Mouse (Mus musculus) embryonic facial prominence, embryonic 13.5 days (tissue): Measurements from ENCODE around the gene Tmem184a. TPM values are rescaled to one million over a fixed set of nuclear protein-coding genes. Genes with fewer than 3 reads are reported as not detected.

Source experiments
- ATAC-seq: fragments of 200-750 bp; cut with Nextera tagmentation; 2 replicates; pipeline ENCODE4 v1.8.0; 2017; ENCODE audit warnings: low read depth; ENCODE audit not compliant: insufficient number of reproducible peaks, insufficient read depth, low FRiP score, low TSS enrichment
- H3K27ac ChIP-seq: fragments of 300-500 bp; sonication (generic); 2 replicates; pipeline ENCODE4 v1.5.1; 2015; ENCODE audit warnings: moderate library complexity, mild to moderate bottlenecking, inconsistent platforms
- H3K27me3 ChIP-seq: fragments of 300-500 bp; sonication (generic); 2 replicates; pipeline ENCODE4 v1.6.1; 2015; ENCODE audit warnings: mild to moderate bottlenecking, inconsistent platforms
- H3K36me3 ChIP-seq: fragments of 300-500 bp; sonication (generic); 2 replicates; pipeline ENCODE4 v1.6.1; 2015; ENCODE audit warnings: mild to moderate bottlenecking, inconsistent platforms
- H3K4me1 ChIP-seq: fragments of 300-500 bp; sonication (generic); 2 replicates; pipeline ENCODE4 v1.6.1; 2015; ENCODE audit warnings: inconsistent platforms
- H3K4me2 ChIP-seq: fragments of 300-500 bp; sonication (generic); 2 replicates; pipeline ENCODE4 v1.6.1; 2015; ENCODE audit warnings: moderate library complexity, mild to moderate bottlenecking, inconsistent platforms
- H3K4me3 ChIP-seq: fragments of 300-500 bp; sonication (generic); 2 replicates; pipeline ENCODE4 v1.5.1; 2015; ENCODE audit warnings: mild to moderate bottlenecking, inconsistent platforms
- H3K9ac ChIP-seq: fragments of 300-500 bp; sonication (generic); 2 replicates; pipeline ENCODE4 v1.6.1; 2015; ENCODE audit warnings: mild to moderate bottlenecking, inconsistent platforms
- H3K9me3 ChIP-seq: fragments of 300-500 bp; sonication (generic); 2 replicates; pipeline ENCODE4 v1.6.1; 2016; ENCODE audit warnings: inconsistent platforms
- WGBS: fragments of 180-500 bp; shearing (Covaris S2); methylation state at CpG from one replicate; pipeline ENCODE4 v1.1.7; 2015; ENCODE audit warnings: mixed read lengths; 5-methylcytosine and 5-hydroxymethylcytosine counted together
- polyA plus RNA-seq: library from polyadenylated mRNA; unstranded; fragments of >200 nt; fragmentation: Nextera tagmentation; extraction: Ambion mirVana; gene quantifications from 2 replicates; pipeline ENCODE4 v1.2.1, GENCODE M21; 2015

Tmem184a gene
- polyA plus RNA-seq, 1 experiment from 2014 or later: 2.3 TPM

DNA sequence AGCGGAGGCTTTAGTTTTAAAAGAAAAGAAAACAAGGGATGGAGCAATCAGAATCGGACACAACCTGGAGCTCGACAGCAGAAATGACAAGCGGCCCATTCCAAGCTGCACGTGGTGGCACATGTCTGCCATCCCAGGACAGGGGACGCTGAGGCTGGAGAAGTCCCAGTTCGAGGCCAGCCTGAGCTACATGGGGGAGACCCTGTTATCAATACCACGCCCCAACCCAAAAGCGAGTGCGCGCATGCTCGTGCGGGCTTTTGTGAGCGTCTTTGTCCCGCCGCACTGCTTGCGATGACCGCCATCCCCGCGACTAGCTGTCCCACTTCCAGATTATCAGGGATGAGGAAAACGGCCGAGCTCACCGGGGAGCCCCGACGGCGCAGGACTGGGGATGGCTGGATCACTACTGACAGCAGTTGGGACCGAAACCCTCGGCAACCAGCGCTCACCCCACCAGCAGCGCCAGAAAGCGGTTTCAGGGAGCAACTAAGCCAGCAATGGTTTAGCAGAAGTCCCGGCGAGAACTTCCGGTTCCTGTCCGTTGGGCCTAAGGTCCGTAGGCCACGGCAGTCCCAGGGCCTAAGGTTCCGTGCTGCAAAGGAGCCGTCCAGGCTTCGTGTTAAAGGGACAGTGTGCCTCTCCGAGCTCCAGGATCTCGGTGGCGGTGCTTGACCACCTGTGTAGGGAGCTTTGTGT lies 6.8 kb upstream of the Tmem184a start, which contains the start of the genes Gm26938 and Psmg3:
Gene Gm26938, minus strand, starts transcription at position 51 of the 699 bp plus-strand sequence.
Gene Psmg3, minus strand, starts transcription at position 529 of the 699 bp plus-strand sequence.
- peak within 1 kb of the TSS; percentile 87 for H3K9ac ChIP-seq
- peak; percentile 68 for ATAC-seq
- H3K27me3 ChIP-seq: no peaks in the 10 kb centered on the region
- H3K9me3 ChIP-seq: no peaks in the 10 kb centered on the region
- peak within 1 kb of the TSS; percentile 97 for H3K4me2 ChIP-seq
- H3K36me3 ChIP-seq: peaks cover 24% of the 10 kb centered on the region
- under 1% methylated on average over 43 of the region's 43 CpGs for WGBS
- H3K4me1 ChIP-seq: peaks cover 12% of the 10 kb centered on the region
- peak within 1 kb of the TSS; percentile 87 for H3K4me3 ChIP-seq
- peak within 1 kb of the TSS; percentile 84 for H3K27ac ChIP-seq

DNA sequence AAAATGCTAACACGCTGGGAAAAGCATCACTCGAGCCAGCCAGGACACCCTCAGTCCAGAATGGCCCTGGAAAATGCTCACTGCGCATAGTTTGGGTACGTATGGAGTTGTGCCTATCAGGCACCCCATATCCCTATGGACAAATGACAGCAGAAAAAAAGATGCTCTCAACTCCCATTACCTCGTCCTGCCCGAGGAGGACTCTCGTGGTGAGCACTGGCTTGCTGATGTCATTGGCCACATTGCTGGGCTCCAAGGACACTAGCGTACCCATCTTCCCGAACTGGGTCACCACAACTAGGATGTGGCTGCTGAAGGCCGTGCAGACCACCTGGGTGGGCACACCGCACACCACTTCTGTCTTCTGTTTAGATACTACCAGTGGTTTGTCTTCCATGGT lies 6.2 kb upstream of the Tmem184a start:
- H3K36me3 ChIP-seq: peaks cover 28% of the 10 kb centered on the region
- no peaks in the 10 kb centered on the region for H3K9me3 ChIP-seq
- peak overlapping the region; percentile 84; the same call in 1 of the 2 replicates for H3K27ac ChIP-seq
- H3K4me3 ChIP-seq: peak overlapping the region; percentile 87
- H3K4me2 ChIP-seq: peak overlapping the region; percentile 97
- H3K9ac ChIP-seq: peak overlapping the region; percentile 87
- ATAC-seq: no peak
- no peaks in the 10 kb centered on the region for H3K27me3 ChIP-seq
- WGBS: 44% methylated on average over 11 of the region's 11 CpGs
- peaks cover 12% of the 10 kb centered on the region for H3K4me1 ChIP-seq

DNA sequence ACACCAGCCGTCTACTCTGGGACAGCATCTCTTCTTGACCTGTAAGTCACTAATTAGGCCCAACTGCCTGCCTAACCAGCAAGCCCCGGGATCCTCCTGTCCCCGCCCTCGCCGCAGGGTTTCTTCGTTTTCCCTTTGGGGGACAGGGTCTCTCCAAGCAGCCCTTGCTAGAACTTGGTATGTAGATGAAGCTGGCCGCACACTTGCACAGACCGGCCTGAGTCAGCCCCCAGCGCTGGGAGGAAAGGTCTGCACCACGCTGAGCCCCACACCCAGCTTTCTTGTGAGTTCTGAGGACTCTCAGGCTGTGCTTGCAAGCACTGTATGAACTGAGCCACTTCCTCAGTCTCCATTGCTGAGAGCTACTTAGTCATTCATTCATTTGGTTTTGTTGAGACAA lies 4.8 kb upstream of the Tmem184a start:
- no peaks in the 10 kb centered on the region for H3K27me3 ChIP-seq
- H3K4me1 ChIP-seq: peaks cover 12% of the 10 kb centered on the region
- no peak for ATAC-seq
- H3K4me2 ChIP-seq: no peak overlapping the region
- H3K27ac ChIP-seq: no peak overlapping the region
- WGBS: 90% methylated on average over 10 of the region's 10 CpGs
- peaks cover 28% of the 10 kb centered on the region for H3K36me3 ChIP-seq
- H3K4me3 ChIP-seq: no peak overlapping the region
- no peak overlapping the region for H3K9ac ChIP-seq
- H3K9me3 ChIP-seq: no peaks in the 10 kb centered on the region

DNA sequence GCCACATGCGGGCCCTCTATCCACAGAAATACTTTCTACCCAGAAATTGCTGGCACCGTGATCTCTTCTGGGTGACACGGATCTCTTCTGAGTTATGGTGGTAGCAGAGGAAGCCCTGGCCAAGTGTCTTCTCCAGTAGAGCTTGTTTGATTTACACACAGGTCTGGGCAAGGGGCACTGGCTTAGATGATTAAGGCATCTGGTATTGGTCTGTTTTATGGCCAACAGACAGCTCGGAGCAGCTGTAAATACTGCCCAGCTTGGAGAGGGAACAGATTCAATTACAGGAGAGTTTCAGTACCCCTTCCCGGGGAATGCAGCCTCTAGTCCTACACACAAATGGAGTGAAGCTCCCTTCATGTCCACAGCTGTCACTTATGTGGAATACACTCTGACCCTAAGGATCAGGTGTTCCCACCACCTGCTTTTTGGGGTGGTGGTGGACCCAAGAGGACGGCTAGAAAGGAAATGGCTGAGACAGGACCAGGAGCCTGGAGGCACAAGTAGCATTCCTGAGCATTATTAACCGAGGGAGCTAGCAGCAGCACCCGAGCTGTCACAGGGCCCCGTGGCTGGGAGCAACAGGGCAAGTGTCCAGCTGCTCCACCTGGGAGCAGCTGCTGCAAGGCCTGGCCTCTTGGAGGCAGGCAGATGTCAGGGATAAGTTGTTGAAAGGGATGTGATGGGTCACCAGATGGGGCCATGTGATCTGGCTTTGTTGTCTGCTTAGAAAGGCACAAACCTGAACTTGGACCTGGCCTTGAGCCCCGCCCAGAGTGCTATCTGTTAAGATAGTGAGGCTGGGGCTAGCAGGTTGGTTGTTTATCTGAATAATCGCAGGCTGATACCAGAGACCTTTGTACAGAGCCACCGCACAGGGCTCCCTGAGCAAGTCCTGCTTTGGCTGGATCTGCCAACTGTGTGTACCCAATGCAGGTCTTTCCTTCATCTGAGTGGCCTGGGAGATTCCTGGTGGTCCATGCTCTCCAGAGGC lies 2.0 kb upstream of the Tmem184a start:
- Histone ChIP-seq H3K4me1 (peaks cover 12% of the 10 kb centered on the region), H3K27me3 (no peaks in the 10 kb centered on the region), H3K36me3 (peaks cover 28% of the 10 kb centered on the region), H3K27ac (no peak overlapping the region), H3K4me3 (no peak overlapping the region), H3K4me2 (no peak overlapping the region), H3K9me3 (no peaks in the 10 kb centered on the region), H3K9ac (no peak overlapping the region)
- ATAC-seq: no peak
- 69% methylated on average over 12 of the region's 12 CpGs for WGBS

DNA sequence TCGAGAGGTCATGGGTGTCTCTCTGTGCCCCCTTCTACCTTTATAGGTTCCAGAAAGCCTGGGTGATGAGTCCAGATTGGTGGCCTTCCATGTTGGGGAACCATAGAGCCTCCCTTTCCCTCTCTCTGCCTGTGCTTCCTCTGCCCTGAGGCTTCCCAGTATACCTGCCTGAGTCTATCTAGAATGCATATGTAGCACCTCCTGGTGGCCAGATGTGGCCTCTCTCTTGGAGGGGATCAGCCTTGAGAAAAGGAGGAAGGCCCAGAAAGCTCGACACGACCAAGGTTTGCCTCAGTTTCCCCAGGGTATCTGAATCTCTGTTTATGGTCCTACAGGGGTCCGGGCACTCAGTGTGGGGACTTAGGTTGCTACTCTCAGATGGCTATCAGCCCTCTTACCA lies 916 bp downstream of the Tmem184a start:
- Histone ChIP-seq H3K9me3 (no peaks in the 10 kb centered on the region), H3K4me2 (no peak overlapping the region), H3K4me1 (no peaks in the 10 kb centered on the region), H3K27me3 (peaks cover 18% of the 10 kb centered on the region), H3K27ac (no peak overlapping the region), H3K36me3 (peaks cover 27% of the 10 kb centered on the region), H3K9ac (no peak overlapping the region), H3K4me3 (no peak overlapping the region)
- WGBS: 50% methylated on average over 4 of the region's 4 CpGs
- no peak for ATAC-seq

DNA sequence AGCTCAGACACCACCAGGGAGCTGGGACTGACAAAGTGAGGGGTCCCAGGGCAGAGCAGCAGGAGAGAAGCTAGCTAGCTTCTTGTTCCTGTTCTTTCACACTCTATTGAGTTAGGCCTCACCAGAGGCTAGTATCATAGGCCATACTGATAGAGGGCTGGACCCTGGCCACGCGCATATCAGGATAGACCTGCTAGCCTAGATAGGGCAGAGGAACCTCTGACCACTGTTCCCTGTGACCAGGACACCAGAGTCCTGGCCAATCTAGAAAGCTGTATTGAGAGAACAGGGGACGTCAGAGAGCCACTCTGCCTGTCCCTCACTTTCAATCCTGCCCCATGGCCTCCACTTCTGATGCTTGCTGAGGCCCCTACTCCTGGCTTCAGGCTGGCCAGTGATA lies 1.7 kb downstream of the Tmem184a start:
- Histone ChIP-seq H3K4me1 (no peaks in the 10 kb centered on the region), H3K27me3 (peaks cover 25% of the 10 kb centered on the region), H3K4me2 (no peak overlapping the region), H3K36me3 (peaks cover 20% of the 10 kb centered on the region), H3K9ac (no peak overlapping the region), H3K4me3 (no peak overlapping the region), H3K9me3 (no peaks in the 10 kb centered on the region), H3K27ac (no peak overlapping the region)
- WGBS: 76% methylated on average over 3 of the region's 3 CpGs
- ATAC-seq: no peak

DNA sequence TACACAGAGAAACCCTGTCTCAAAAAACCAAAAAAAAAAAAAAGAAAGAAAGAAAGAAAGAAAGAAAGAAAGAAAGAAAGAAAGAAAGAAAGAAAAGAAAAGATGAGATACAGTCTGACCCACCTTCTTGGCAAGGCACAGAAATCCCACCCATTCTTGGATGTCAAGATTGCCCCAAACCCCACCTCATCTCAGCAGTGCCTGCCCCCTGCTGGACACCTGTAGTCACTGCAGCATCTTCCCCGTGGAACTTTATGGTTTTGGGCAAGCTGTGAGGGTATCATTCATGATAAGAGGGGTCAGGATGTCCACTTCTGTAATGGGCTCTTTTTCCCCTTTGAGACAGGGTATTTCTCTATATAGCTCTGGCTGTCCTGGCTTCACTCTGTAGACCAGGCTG lies 2.4 kb downstream of the Tmem184a start:
- Histone ChIP-seq H3K4me3 (no peak overlapping the region), H3K4me1 (no peaks in the 10 kb centered on the region), H3K27me3 (peaks cover 33% of the 10 kb centered on the region), H3K27ac (no peak overlapping the region), H3K9ac (no peak overlapping the region), H3K36me3 (peaks cover 12% of the 10 kb centered on the region), H3K4me2 (no peak overlapping the region), H3K9me3 (no peaks in the 10 kb centered on the region)
- WGBS: 3% methylated on average over 1 of the region's 1 CpGs
- no peak for ATAC-seq

DNA sequence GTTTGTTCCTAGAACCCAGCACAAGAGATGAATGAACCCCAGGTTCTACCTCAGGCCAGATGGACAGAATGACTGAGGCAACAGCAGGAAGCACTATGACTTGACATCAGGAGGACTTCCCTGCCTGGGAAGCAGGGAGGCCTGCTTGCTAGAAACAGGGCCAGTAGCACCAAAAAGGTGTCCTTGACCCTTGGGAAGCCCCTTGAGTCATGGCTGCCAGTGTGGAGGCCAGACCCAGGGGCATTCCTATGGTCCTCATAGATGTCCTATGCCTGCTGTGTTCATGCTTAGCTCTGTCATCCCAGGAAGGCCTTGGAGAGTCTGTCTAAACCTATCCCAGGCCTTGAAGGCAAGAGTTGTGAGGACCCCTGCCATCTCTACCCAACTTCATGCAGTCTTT lies 3.3 kb downstream of the Tmem184a start:
- Histone ChIP-seq H3K27ac (no peak overlapping the region), H3K4me1 (no peaks in the 10 kb centered on the region), H3K9me3 (no peaks in the 10 kb centered on the region)

DNA sequence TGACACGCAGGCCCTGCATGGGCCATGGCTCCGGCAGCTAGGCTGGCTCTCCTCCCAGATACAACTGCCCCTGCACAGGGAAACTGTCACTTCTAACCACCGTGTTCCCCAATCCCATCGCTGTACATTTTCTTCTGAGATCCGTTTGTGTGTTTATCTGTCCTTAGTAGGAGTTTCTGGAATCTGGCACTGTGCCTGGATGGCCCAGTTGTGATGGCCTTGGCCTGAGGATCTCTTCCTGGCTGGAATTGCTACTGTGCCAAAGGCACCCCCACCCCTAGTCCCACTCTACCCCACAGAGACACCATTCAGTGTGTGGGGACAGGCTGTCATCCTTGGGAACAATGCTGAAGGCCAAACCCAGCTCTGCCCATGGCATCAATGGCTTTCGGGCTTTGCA lies 3.8 kb downstream of the Tmem184a start:
- no peaks in the 10 kb centered on the region for H3K9me3 ChIP-seq
- H3K9ac ChIP-seq: no peak overlapping the region
- no peak overlapping the region for H3K4me2 ChIP-seq
- H3K27me3 ChIP-seq: peaks cover 40% of the 10 kb centered on the region
- no peak for ATAC-seq
- H3K4me1 ChIP-seq: no peaks in the 10 kb centered on the region
- no peak overlapping the region for H3K4me3 ChIP-seq
- H3K27ac ChIP-seq: no peak overlapping the region
- WGBS: 86% methylated on average over 6 of the region's 6 CpGs
- no peaks in the 10 kb centered on the region for H3K36me3 ChIP-seq

More for the DNA sequence above, 3.3 kb downstream of the Tmem184a start:
- Histone ChIP-seq H3K36me3 (0 out of 2 replicates have a peak, but pooled peaks cover 4% of the 10 kb centered on the region), H3K4me3 (no peak overlapping the region), H3K9ac (no peak overlapping the region), H3K27me3 (peaks cover 40% of the 10 kb centered on the region), H3K4me2 (no peak overlapping the region)
- no peak for ATAC-seq

DNA sequence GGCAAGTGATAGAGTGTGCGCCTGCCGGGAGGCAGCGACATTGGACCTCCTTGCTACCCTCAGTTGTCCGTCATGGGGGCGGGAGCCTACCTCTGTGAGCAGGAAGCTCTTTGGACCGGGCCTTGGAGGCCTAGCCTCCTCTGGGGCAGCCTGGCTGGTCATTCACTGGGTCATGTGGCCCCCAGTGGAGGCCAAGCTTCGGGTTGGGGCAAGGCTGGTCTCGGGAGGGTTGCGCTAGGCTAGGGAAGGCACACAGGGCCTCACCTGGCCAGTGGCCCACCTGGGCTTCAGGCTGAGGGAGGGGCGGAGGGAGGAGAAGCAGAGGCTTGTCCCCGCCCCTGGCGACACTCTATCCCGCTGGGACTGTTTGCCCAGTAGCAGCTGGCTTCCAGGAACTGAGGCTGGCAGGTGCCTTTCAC lies 5.7 kb downstream of the Tmem184a start:
- Histone ChIP-seq H3K9ac (peak overlapping the region; percentile 52; the same call in 1 of the 2 replicates), H3K4me3 (peak overlapping the region; percentile 22; the same call in 1 of the 2 replicates), H3K4me1 (no peaks in the 10 kb centered on the region), H3K27ac (no peak overlapping the region), H3K9me3 (no peaks in the 10 kb centered on the region), H3K36me3 (no peaks in the 10 kb centered on the region), H3K27me3 (peaks cover 40% of the 10 kb centered on the region), H3K4me2 (peak overlapping the region; percentile 40)
- no peak for ATAC-seq
- WGBS: 9% methylated on average over 13 of the region's 13 CpGs

DNA sequence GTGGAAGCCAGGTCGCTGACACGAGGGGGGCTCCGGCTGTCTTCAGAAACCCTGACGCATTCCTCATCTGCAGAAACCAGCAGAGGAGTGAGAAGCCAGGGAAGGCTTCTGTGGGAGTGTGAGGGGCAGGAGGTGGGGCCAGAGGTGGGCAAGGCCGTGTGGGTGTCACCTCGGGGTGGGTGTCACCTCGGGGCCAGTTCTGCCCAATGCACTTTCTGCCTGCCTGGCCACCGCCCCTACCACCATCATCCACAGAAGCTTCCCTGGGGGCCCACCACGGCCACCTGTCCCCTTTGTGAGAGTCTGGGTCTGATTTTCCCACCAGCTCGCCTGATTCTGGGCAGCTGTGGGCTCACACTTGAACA lies 6.6 kb downstream of the Tmem184a start:
- Histone ChIP-seq H3K27ac (no peak overlapping the region), H3K4me1 (no peaks in the 10 kb centered on the region), H3K4me2 (0 out of 2 replicates have a peak overlapping the region, but pooled peaks have one; percentile 40), H3K27me3 (peaks cover 40% of the 10 kb centered on the region), H3K36me3 (no peaks in the 10 kb centered on the region), H3K9me3 (no peaks in the 10 kb centered on the region), H3K9ac (no peak overlapping the region), H3K4me3 (no peak overlapping the region)
- ATAC-seq: no peak
- WGBS: 44% methylated on average over 10 of the region's 10 CpGs
